Mouse (Mus musculus) frontal cortex, postnatal 14 days (tissue): ENCODE measurements around the gene Eif2ak4.

Source experiments
- DNase-seq, 2 experiments: peaks; one replicate each; pipeline ENCODE4 v3.0.0; 2022; ENCODE audit warnings: low spot score in 2 of 2

Eif2ak4 gene

GRCm38 (mm10) chr2:118464450-118464849 lies 76.0 kb downstream of the Eif2ak4 start:
- no peak for DNase-seq

- no peak for DNase-seq
Measured at GRCm38 (mm10) chr2:118465894-118466293, 77.5 kb downstream of the Eif2ak4 start.

- no peak for DNase-seq
Measured at GRCm38 (mm10) chr2:118466601-118467000, 78.2 kb downstream of the Eif2ak4 start.

GRCm38 (mm10) chr2:118468354-118468753 lies 79.9 kb downstream of the Eif2ak4 start:
- no peak for DNase-seq

GRCm38 (mm10) chr2:118478833-118479549 lies 90.6 kb downstream of the Eif2ak4 start:
- no peak for DNase-seq

- DNase-seq, result peak; percentile 83 to 84
Measured at GRCm38 (mm10) chr2:118479550-118479909, 91.1 kb downstream of the Eif2ak4 start, which contains the start of gene Srp14. TSS of gene Srp14 (minus strand) at chr2:118479711.

- DNase-seq, result no peak
Measured at GRCm38 (mm10) chr2:118480886-118481285, 92.5 kb downstream of the Eif2ak4 start.

GRCm38 (mm10) chr2:118483032-118483431 lies 94.6 kb downstream of the Eif2ak4 start:
- no peak for DNase-seq

GRCm38 (mm10) chr2:118484386-118484898 lies 96.0 kb downstream of the Eif2ak4 start:
- DNase-seq, result no peak

- DNase-seq, result no peak
Measured at GRCm38 (mm10) chr2:118485415-118485814, 97.0 kb downstream of the Eif2ak4 start.

GRCm38 (mm10) chr2:118486933-118487332 lies 98.5 kb downstream of the Eif2ak4 start:
- DNase-seq, result peak in 1 of 2 experiments; percentile 71

- DNase-seq, result no peak
Measured at GRCm38 (mm10) chr2:118487806-118488205, 99.4 kb downstream of the Eif2ak4 start.

GRCm38 (mm10) chr2:118490241-118491091 lies 102.0 kb downstream of the Eif2ak4 start:
- DNase-seq, result no peak

GRCm38 (mm10) chr2:118491281-118491731 lies 102.9 kb downstream of the Eif2ak4 start:
- no peak for DNase-seq

- DNase-seq, result no peak
Measured at GRCm38 (mm10) chr2:118491741-118492395, 103.5 kb downstream of the Eif2ak4 start.

- DNase-seq, result no peak
Measured at GRCm38 (mm10) chr2:118495024-118495423, 106.6 kb downstream of the Eif2ak4 start.

- no peak for DNase-seq
Measured at GRCm38 (mm10) chr2:118497890-118498289, 109.5 kb downstream of the Eif2ak4 start.

GRCm38 (mm10) chr2:118498476-118498875 lies 110.1 kb downstream of the Eif2ak4 start:
- no peak for DNase-seq

GRCm38 (mm10) chr2:118499135-118499961 lies 110.9 kb downstream of the Eif2ak4 start:
- DNase-seq, result no peak

GRCm38 (mm10) chr2:118500191-118500590 lies 111.8 kb downstream of the Eif2ak4 start:
- no peak for DNase-seq

GRCm38 (mm10) chr2:118507126-118507525 lies 118.7 kb downstream of the Eif2ak4 start:
- no peak for DNase-seq
